Mouse (Mus musculus) stomach, embryonic 15.5 days (tissue): ENCODE measurements around the gene Arl6ip5. TPM values are rescaled to one million over a fixed set of nuclear protein-coding genes. Genes with fewer than 3 reads are reported as not detected.

Experiments
- ATAC-seq: fragments of 200-750 bp; cut with Nextera tagmentation; 2 replicates; pipeline ENCODE4 v1.8.0; 2017; ENCODE audit warnings: low read depth, moderate number of reproducible peaks, moderate TSS enrichment; ENCODE audit not compliant: insufficient read depth, low FRiP score
- H3K27ac ChIP-seq: fragments of 300-500 bp; sonication (generic); 2 replicates; pipeline ENCODE4 v1.5.1; 2015; ENCODE audit warnings: mild to moderate bottlenecking, inconsistent platforms
- H3K27me3 ChIP-seq: fragments of 300-500 bp; sonication (generic); replicated peaks from 2 replicates; pipeline ENCODE4 v1.6.1; 2015; ENCODE audit warnings: inconsistent platforms
- H3K36me3 ChIP-seq: fragments of 300-500 bp; sonication (generic); 2 replicates; pipeline ENCODE4 v1.6.1; 2015; ENCODE audit warnings: inconsistent platforms
- H3K4me1 ChIP-seq: fragments of 300-500 bp; sonication (generic); 2 replicates; pipeline ENCODE4 v1.6.1; 2015; ENCODE audit warnings: inconsistent platforms
- H3K4me2 ChIP-seq: fragments of 300-500 bp; sonication (generic); 2 replicates; pipeline ENCODE4 v1.6.1; 2015; ENCODE audit warnings: mild to moderate bottlenecking, inconsistent platforms
- H3K4me3 ChIP-seq: fragments of 300-500 bp; sonication (generic); replicated peaks from 2 replicates; pipeline ENCODE4 v1.5.1; 2015; ENCODE audit warnings: inconsistent platforms
- H3K9ac ChIP-seq: fragments of 300-500 bp; sonication (generic); 2 replicates; pipeline ENCODE4 v1.6.1; 2015; ENCODE audit warnings: inconsistent platforms
- H3K9me3 ChIP-seq: fragments of 300-500 bp; sonication (generic); 2 replicates; pipeline ENCODE4 v1.6.1; 2016; ENCODE audit warnings: inconsistent platforms
- WGBS: fragments of 180-500 bp; shearing (Covaris S2); methylation state at CpG from one replicate; pipeline ENCODE4 v1.1.7; 2015; 5-methylcytosine and 5-hydroxymethylcytosine counted together
- polyA plus RNA-seq: library from polyadenylated mRNA; unstranded; fragments of >200 nt; fragmentation: Nextera tagmentation; extraction: Ambion mirVana; gene quantifications from 2 replicates; pipeline ENCODE4 v1.2.1, GENCODE M21; 2015

Arl6ip5 gene
- polyA plus RNA-seq, 1 experiment from 2014 or later = 70.1 TPM

DNA sequence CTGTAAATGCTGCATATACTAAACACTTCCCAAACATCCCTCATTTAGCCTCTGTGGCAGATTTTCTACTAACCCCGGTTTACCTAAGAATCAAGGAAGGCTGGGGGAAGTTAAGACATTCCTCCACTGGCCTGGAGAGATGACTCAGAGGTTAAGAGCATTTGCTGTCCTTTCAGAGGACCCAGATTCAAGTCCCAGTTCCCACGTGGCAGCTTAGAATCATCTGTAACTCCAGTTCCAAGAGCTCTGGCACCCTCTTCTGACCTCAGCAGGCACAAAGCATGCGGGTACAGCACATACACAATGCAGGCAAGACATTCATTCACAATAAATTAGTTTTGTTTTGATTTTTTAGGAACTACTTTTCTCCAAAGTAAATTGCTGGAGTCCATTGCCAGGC, 1.3 kb upstream of the Arl6ip5 start:
- no peak overlapping the region for H3K9ac ChIP-seq
- peaks cover 13% of the 10 kb centered on the region; the same call in 1 of the 2 replicates for H3K4me1 ChIP-seq
- H3K9me3 ChIP-seq = no peaks in the 10 kb centered on the region
- H3K27me3 ChIP-seq = no peaks in the 10 kb centered on the region
- H3K36me3 ChIP-seq = no peaks in the 10 kb centered on the region
- no peak overlapping the region for H3K4me2 ChIP-seq
- WGBS = 53% methylated on average over 3 of the region's 3 CpGs
- no peak overlapping the region for H3K4me3 ChIP-seq
- no peak for ATAC-seq
- peak overlapping the region; percentile 65; the same call in 1 of the 2 replicates for H3K27ac ChIP-seq

DNA sequence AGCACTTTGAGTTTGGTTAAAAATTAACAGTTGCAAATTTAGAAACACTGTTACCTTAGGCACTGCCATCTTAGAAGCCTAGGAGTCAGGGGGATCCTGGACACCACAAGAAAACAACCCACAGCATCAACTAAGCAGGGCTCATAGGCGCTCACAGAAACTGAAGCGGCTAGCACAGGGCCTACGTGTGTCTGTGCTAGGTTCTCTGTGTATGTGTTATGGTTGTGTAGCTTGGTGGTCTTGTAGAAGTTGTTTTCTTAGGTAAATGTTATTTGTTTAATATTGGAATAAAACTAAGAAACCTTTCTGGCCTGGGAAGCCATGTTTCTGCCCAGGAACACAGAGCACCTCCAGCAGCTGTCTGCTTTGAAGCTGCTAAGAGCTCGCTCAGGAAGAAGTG, 738 bp upstream of the Arl6ip5 start:
- no peak overlapping the region for H3K9ac ChIP-seq
- no peak overlapping the region for H3K4me2 ChIP-seq
- 81% methylated on average over 4 of the region's 4 CpGs for WGBS
- H3K27me3 ChIP-seq = no peaks in the 10 kb centered on the region
- no peak overlapping the region for H3K27ac ChIP-seq
- no peaks in the 10 kb centered on the region; the same call in 1 of the 2 replicates for H3K36me3 ChIP-seq
- H3K9me3 ChIP-seq = no peaks in the 10 kb centered on the region
- H3K4me1 ChIP-seq = peaks cover 9% of the 10 kb centered on the region; the same call in 1 of the 2 replicates
- no peak overlapping the region for H3K4me3 ChIP-seq
- ATAC-seq = no peak

DNA sequence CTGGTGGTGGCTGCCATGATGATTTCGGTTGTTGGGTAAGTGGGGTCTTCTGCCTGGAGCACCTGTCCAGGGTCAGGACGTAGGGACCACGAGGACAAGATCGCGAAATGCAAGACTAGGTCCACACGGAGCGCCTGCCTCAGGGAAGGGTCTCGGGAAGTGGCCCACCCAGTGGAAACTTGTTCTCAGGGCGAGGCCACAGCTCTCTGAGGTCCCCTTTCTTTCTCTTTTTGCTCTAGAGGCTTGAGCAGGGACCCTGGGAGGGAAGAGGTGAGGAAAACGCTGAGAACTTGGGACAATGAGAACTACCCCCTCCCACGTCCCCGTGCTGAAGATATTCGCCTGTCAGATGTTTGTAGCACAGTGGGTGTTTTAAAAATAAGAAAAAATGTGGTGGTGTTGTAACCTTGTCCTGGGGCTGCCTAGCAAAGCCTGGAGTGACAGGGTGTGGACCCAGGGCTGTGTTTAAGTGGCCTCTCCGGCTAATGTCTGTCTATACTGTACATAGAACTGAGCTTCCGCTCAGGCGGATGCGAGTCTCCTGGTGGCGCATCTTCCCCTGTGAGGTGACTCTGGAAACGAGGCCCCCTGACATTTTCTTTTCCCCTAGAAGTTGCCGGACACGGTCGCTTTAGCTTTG, 593 bp downstream of the Arl6ip5 start:
- H3K36me3 ChIP-seq = no peaks in the 10 kb centered on the region; the same call in 1 of the 2 replicates
- ATAC-seq = peak; percentile 75

DNA sequence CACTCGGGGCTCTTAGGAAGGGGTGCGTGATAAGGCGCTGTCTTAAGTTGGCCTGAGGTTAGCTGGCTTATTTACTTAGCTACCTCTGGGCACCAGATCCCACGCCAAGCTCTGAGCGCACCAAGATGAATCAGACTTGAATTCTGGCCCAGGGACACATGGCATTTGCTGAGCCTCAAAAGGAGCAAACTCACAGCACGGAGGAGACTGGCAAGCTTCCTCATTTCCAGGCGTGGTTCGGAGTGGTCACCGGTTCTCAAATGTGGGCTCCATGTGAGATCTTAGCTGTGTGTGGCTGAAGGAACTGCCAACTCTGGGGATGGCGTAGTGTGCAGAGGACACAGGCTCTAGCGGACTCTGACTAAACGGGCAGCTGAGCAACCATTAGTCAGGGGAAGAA, 1.5 kb downstream of the Arl6ip5 start:
- no peak overlapping the region for H3K27ac ChIP-seq
- peak overlapping the region; percentile 60 for H3K4me3 ChIP-seq
- no peaks in the 10 kb centered on the region; the same call in 1 of the 2 replicates for H3K36me3 ChIP-seq
- H3K9ac ChIP-seq = no peak overlapping the region
- no peaks in the 10 kb centered on the region for H3K27me3 ChIP-seq
- peak overlapping the region; percentile 69 for H3K4me2 ChIP-seq
- 61% methylated on average over 12 of the region's 12 CpGs for WGBS
- peaks cover 9% of the 10 kb centered on the region; the same call in 1 of the 2 replicates for H3K4me1 ChIP-seq
- H3K9me3 ChIP-seq = no peaks in the 10 kb centered on the region
- no peak for ATAC-seq

More for the DNA sequence above, 593 bp downstream of the Arl6ip5 start:
- H3K4me3 ChIP-seq = peak overlapping the region; percentile 60
- H3K9me3 ChIP-seq = no peaks in the 10 kb centered on the region
- H3K27ac ChIP-seq = peak overlapping the region; percentile 76
- peak overlapping the region; percentile 69 for H3K4me2 ChIP-seq
- peak overlapping the region; percentile 54; the same call in 1 of the 2 replicates for H3K9ac ChIP-seq
- H3K4me1 ChIP-seq = peaks cover 9% of the 10 kb centered on the region; the same call in 1 of the 2 replicates
- H3K27me3 ChIP-seq = no peaks in the 10 kb centered on the region
- 2% methylated on average over 22 of the region's 22 CpGs for WGBS

DNA sequence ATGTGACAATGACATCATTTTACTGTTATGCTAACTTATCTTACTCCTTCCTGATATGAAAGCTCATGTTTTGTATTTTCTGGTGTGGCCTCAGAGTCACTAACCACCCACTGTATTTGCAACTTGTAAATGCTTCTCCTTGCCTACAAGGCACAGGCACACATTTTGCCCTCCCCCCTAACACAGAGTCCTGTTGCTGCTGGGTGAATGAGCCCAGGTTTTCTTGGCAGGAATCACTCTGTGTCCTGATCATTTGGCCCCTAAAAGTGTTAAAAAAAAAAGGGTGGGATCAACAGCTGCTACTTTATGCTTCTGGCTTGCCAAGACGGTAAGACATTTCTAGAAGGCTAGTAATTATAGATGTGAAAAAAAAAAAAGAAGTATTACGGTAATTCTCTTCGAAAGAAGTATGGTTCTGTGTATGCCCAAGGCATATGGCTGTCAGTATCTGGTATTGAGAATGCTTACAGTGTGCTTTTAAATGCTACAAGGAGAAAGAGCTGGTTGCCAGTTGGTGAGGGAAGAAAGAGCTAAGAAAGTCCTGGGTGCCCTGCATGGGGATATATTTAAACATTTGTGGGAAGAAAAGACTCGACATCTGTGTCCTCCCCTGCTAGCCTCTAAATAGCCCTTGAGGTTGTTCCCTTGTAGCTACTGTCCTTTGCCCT, 5.8 kb downstream of the Arl6ip5 start:
- H3K9ac ChIP-seq = no peak overlapping the region
- ATAC-seq = no peak
- H3K9me3 ChIP-seq = no peaks in the 10 kb centered on the region
- H3K4me2 ChIP-seq = no peak overlapping the region
- WGBS = 74% methylated on average over 4 of the region's 4 CpGs
- H3K27ac ChIP-seq = no peak overlapping the region
- H3K27me3 ChIP-seq = no peaks in the 10 kb centered on the region
- no peaks in the 10 kb centered on the region; the same call in 1 of the 2 replicates for H3K36me3 ChIP-seq
- no peak overlapping the region for H3K4me3 ChIP-seq
- peaks cover 7% of the 10 kb centered on the region for H3K4me1 ChIP-seq

DNA sequence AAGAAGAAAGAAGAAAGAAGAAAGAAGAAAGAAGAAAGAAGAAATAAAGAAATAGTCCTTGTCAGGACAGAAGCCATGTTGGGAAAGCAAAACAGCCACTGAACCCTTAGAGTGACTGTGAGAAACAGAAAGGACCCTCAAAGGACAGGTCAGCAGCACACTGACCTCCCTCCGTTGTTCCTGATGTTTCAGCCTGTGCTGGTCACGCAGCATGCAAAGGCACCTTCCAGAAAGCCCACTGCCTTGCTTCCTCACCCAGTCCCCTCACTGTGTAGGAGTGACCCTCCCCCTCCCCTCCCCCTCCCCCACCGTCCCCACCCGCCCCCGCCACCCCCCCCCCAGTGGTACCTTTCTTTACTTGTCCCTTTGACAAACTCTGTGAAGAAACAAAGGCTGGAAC, 10.2 kb downstream of the Arl6ip5 start:
- H3K27ac ChIP-seq = no peak overlapping the region
- H3K4me2 ChIP-seq = no peak overlapping the region
- H3K27me3 ChIP-seq = no peaks in the 10 kb centered on the region
- no peak overlapping the region for H3K9ac ChIP-seq
- H3K4me1 ChIP-seq = peaks cover 13% of the 10 kb centered on the region
- no peaks in the 10 kb centered on the region for H3K9me3 ChIP-seq
- H3K4me3 ChIP-seq = no peak overlapping the region
- no peaks in the 10 kb centered on the region for H3K36me3 ChIP-seq
- WGBS = 53% methylated on average over 4 of the region's 5 CpGs
- ATAC-seq = no peak

DNA sequence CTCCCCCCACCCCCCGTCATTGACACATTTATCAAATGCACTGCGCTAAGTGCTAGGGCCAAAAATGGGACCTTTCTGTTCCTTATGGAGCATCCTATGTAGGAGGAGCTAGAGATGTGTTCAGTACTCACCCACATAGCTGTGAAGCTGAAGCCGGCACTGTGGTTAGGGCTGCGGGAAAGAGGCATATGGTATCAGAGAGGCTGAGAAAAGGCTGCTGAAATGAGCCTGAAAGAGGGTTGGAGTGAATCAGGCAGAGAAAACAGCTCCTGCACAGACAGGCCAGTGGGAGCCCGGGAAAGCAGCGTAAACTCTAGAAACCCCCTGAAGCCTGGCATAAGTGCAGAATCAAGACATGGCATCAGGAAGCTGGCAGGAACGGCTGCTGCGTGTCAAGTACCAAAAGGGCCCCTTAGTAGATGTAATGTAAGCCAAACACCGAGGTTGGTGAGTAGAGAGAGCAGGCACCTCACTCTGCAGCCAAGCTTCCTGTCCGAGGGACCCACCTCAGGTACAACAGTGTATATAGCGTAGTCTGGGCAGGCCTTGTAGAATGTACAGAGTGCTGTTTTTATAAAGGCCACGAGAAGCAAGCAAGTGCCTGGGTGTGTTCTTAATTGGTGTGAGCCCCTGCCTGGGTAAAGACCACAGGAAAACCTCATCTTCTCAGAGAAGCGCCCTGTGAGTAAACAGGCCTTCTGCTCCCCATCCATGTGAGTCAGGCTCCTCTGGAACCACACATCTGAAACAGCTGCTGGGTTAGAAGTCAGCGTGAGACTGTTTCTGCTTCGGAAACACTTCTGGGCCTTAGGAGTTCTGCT, 10.9 kb downstream of the Arl6ip5 start:
- Histone ChIP-seq H3K4me1 (peaks cover 13% of the 10 kb centered on the region), H3K4me2 (no peak overlapping the region), H3K4me3 (no peak overlapping the region), H3K9ac (no peak overlapping the region), H3K36me3 (no peaks in the 10 kb centered on the region), H3K9me3 (no peaks in the 10 kb centered on the region), H3K27me3 (no peaks in the 10 kb centered on the region), H3K27ac (no peak overlapping the region)
- ATAC-seq = no peak
- WGBS = 57% methylated on average over 15 of the region's 15 CpGs

DNA sequence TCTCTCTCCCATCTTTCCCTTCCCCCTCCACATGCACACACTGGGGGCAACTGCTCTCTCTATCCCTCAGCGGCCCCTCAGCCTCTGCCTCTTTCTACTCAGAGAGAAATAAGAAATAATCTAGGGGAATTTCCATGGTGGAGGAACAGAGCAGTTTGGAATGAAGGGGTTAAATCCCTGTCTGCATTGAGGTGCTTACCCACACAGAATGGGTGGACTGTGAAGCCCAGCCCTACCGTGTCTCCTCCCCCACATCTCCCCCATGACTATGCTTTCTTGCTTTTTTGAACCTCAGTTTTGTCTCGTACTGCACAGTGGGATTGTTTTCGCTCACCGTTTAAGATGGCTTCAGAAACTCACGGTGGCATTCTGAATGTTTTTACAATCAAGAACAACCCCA, 11.8 kb downstream of the Arl6ip5 start:
- Histone ChIP-seq H3K4me2 (no peak overlapping the region), H3K27me3 (no peaks in the 10 kb centered on the region), H3K9ac (no peak overlapping the region), H3K27ac (no peak overlapping the region), H3K36me3 (no peaks in the 10 kb centered on the region), H3K9me3 (no peaks in the 10 kb centered on the region), H3K4me1 (peaks cover 13% of the 10 kb centered on the region), H3K4me3 (no peak overlapping the region)
- WGBS = 52% methylated on average over 6 of the region's 6 CpGs
- ATAC-seq = 0 out of 2 replicates have a peak, but pooled peaks have one; percentile 50

DNA sequence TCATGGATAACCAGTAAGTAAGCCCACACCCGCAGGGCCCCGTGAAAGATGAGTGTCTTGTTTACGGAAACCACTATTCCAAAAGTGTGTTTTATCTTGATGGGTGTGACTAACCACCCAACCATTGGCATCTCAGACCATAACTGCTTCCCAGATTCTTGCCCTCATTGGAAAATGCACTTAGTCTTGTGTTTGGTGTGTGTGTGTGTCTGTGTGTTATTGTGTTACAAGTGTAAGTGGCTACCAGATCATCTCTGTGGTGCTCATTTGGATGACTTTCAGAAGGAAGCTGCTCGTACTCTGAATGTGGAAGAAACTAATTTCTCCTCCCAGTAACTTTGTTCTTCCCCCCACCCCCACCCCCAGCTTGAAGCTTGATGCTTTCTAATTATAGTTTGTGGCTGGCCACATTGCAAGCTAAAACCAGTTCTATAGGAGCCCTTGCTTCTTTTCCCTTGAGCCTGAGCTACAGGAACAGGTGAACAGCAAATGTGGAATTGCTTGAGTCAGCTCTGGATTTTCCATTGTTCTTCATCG, 12.5 kb downstream of the Arl6ip5 start:
- Histone ChIP-seq H3K9ac (no peak overlapping the region), H3K4me2 (no peak overlapping the region), H3K9me3 (no peaks in the 10 kb centered on the region), H3K4me1 (peaks cover 13% of the 10 kb centered on the region), H3K36me3 (no peaks in the 10 kb centered on the region), H3K27ac (no peak overlapping the region), H3K4me3 (no peak overlapping the region), H3K27me3 (no peaks in the 10 kb centered on the region)
- ATAC-seq = no peak
- WGBS = 50% methylated on average over 5 of the region's 5 CpGs

DNA sequence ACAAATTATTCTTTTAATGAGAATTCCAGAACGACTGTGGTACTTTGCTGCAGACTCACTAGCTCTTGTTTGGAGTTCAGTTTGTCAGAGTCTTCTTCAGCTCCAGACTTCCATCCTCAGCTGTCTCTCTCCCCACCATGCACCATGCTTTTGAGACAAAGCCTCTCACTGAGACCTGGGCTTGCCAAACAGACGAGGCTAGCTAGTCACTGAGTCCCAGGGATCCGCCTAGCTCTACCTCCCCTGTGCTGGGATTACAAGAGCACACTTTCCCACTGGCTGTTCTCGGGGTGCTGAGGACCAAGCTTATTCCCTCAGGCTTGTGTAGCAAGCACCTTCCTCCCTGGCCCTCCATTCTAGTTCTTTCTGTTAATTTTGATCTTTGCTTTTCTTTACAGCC, 13.1 kb downstream of the Arl6ip5 start:
- no peak overlapping the region for H3K4me3 ChIP-seq
- no peaks in the 10 kb centered on the region for H3K9me3 ChIP-seq
- no peak overlapping the region for H3K4me2 ChIP-seq
- H3K27me3 ChIP-seq = no peaks in the 10 kb centered on the region
- 69% methylated on average over 4 of the region's 4 CpGs for WGBS
- no peak for ATAC-seq
- H3K36me3 ChIP-seq = no peaks in the 10 kb centered on the region
- peaks cover 13% of the 10 kb centered on the region for H3K4me1 ChIP-seq
- H3K9ac ChIP-seq = no peak overlapping the region
- no peak overlapping the region for H3K27ac ChIP-seq

DNA sequence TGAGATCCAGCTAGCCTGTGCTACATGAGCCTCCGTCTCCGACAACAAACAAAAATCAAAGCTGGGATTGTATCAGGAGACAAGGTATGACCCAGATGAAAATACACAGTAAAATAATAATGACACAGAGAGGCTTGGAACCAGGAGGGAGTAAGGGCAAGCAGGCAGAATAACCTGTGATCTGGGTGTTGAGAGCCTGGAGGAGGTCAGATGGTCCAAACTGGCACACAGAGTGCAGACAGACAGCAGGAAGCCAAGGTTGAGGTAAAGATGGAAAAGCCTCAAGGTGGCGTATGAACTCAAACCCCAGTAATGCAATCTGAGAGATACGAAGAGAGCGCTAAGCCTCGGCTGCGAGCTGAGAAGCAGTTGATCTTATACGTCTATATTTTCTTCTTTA, 14.0 kb downstream of the Arl6ip5 start:
- Histone ChIP-seq H3K27ac (no peak overlapping the region), H3K27me3 (no peaks in the 10 kb centered on the region), H3K4me1 (peaks cover 13% of the 10 kb centered on the region), H3K4me2 (no peak overlapping the region), H3K9me3 (no peaks in the 10 kb centered on the region), H3K4me3 (no peak overlapping the region), H3K36me3 (0 out of 2 replicates have a peak, but pooled peaks cover 1% of the 10 kb centered on the region), H3K9ac (no peak overlapping the region)
- no peak for ATAC-seq
- 95% methylated on average over 8 of the region's 8 CpGs for WGBS
